Mouse (Mus musculus): ENCODE measurements around the gene Glyat.

DNA sequence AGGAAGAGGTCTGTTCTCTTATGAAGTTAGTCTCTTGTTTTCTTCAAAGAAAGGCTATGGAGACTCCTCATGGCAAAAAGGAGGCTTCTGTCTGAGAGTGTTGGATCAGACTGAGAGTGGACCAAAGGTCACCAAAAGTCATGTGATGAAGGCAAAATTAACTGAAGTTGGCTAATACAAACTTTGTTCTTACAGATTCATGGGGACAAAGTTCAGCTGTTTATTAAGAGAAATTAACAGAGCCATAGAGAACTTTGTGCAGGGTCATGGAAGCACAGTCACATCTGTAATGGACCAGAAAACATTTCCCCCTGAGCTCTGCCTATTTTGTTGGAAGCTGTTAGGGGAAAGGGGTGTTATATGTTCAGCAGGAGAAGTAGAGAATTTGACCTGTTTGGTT is 24.8 kb upstream of the Glyat start:
- TF ChIP-seq ZC3H11A (IDR thresholded peaks at IDR 0.05; ENCODE audit: borderline replicate concordance, low read depth, low read length) (no peak), HCFC1 (IDR thresholded peaks at IDR 0.05; ENCODE audit: borderline replicate concordance, insufficient read depth, low read length) (no peak), CHD2 (IDR thresholded peaks at IDR 0.05; ENCODE audit: low read depth, low read length) (no peak), ZNF384 (IDR thresholded peaks at IDR 0.05; ENCODE audit: low read depth, low read length) (no peak)
